Mouse (Mus musculus) hindbrain, embryonic 11.5 days (tissue): Measurements from ENCODE around the gene Odf2l. TPM values are rescaled to one million over a fixed set of nuclear protein-coding genes. Genes with fewer than 3 reads are reported as not detected.

Source experiments
- ATAC-seq: fragments of 200-750 bp; cut with Nextera tagmentation; 2 replicates; pipeline ENCODE4 v1.8.0; 2017; ENCODE audit warnings: mild to moderate bottlenecking, moderate TSS enrichment, moderate library complexity; ENCODE audit not compliant: low FRiP score
- DNase-seq: peaks from one replicate; pipeline ENCODE4 v3.0.0-alpha.2; 2015; ENCODE audit warnings: low spot score
- H3K27ac ChIP-seq: fragments of 300-500 bp; sonication (generic); 2 replicates; pipeline ENCODE4 v1.5.1; 2014; ENCODE audit warnings: mild to moderate bottlenecking, low read depth, low read length
- H3K27me3 ChIP-seq: fragments of 300-500 bp; sonication (generic); 2 replicates; pipeline ENCODE4 v1.6.1; 2014; ENCODE audit warnings: mild to moderate bottlenecking, low read length, moderate library complexity, mixed read lengths; ENCODE audit not compliant: control insufficient read depth, insufficient read depth
- H3K36me3 ChIP-seq: fragments of 300-500 bp; sonication (generic); 2 replicates; pipeline ENCODE4 v1.6.1; 2014; ENCODE audit warnings: mild to moderate bottlenecking, low read length, moderate library complexity, mixed read lengths; ENCODE audit not compliant: control insufficient read depth, insufficient read depth
- H3K4me1 ChIP-seq: fragments of 300-500 bp; sonication (generic); replicated peaks from 2 replicates; pipeline ENCODE4 v1.6.1; 2014; ENCODE audit warnings: low read length, mixed read lengths; ENCODE audit not compliant: control insufficient read depth, insufficient read depth
- H3K4me2 ChIP-seq: fragments of 300-500 bp; sonication (generic); replicated peaks from 2 replicates; pipeline ENCODE4 v1.6.1; 2014; ENCODE audit warnings: mild to moderate bottlenecking, low read depth, low read length
- H3K4me3 ChIP-seq: fragments of 300-500 bp; sonication (generic); 2 replicates; pipeline ENCODE4 v1.5.1; 2014; ENCODE audit warnings: low read depth, low read length
- H3K9ac ChIP-seq: fragments of 300-500 bp; sonication (generic); 2 replicates; pipeline ENCODE4 v1.6.1; 2014; ENCODE audit warnings: low read depth, low read length
- H3K9me3 ChIP-seq: fragments of 300-500 bp; sonication (generic); 2 replicates; pipeline ENCODE4 v1.6.1; 2016; ENCODE audit warnings: low read length; ENCODE audit not compliant: control insufficient read depth
- WGBS: fragments of 180-500 bp; shearing (Covaris S2); extraction: QIAGEN DNeasy Blood & Tissue Kit; methylation state at CpG from one replicate; pipeline ENCODE4 v1.1.7; 2014; 5-methylcytosine and 5-hydroxymethylcytosine counted together
- polyA plus RNA-seq: library from polyadenylated mRNA; unstranded; fragments of >200 nt; fragmentation: Nextera tagmentation; extraction: Ambion mirVana; gene quantifications from 2 replicates; pipeline ENCODE4 v1.2.1, GENCODE M21; 2014

The Odf2l gene
- polyA plus RNA-seq, 1 experiment from 2014 or later: 28.2 TPM

DNA sequence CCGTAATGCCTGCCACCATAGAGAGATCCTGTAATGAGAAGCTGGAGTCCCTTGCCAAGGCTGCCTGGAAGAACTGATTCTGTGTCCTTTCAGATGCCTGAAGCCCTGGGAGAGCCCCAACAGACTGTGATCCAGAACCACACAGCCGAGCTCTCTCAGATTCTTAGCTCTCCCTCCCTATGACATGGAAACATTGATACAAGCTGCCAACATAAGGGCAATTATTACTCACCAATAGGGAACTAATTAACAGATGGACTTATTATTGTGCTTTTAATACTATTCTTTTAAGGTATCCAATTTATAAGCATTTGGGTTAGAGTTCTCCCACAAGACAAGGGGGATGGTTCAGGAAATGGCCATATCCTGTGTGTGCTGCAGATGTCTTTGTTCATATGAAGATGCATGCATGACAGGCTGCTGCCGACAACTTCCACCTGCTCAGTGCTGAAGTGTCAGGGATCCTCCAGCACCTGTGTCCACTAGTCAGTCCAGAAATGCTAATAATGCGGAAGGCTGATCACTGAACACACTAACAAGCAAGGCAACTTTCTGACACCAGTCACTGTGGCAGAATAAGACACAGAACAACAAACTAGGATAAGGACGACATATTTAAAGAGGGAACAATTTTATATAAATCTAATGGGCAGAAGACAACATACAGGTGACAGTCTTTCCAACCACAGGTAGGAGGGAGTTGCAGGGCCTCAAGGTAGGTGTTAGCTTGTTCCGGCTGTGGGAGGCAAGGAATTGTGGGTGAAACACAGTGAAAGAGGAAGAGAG is 52.4 kb downstream of the Odf2l start:
- ATAC-seq (no peak), DNase-seq (no peak)
- Histone ChIP-seq H3K27ac (no peak overlapping the region), H3K4me3 (no peak overlapping the region), H3K36me3 (no peaks in the 10 kb centered on the region), H3K9ac (no peak overlapping the region), H3K4me2 (no peak overlapping the region), H3K4me1 (no peaks in the 10 kb centered on the region), H3K27me3 (no peaks in the 10 kb centered on the region), H3K9me3 (no peaks in the 10 kb centered on the region)
- WGBS: 91% methylated on average over 6 of the region's 6 CpGs

DNA sequence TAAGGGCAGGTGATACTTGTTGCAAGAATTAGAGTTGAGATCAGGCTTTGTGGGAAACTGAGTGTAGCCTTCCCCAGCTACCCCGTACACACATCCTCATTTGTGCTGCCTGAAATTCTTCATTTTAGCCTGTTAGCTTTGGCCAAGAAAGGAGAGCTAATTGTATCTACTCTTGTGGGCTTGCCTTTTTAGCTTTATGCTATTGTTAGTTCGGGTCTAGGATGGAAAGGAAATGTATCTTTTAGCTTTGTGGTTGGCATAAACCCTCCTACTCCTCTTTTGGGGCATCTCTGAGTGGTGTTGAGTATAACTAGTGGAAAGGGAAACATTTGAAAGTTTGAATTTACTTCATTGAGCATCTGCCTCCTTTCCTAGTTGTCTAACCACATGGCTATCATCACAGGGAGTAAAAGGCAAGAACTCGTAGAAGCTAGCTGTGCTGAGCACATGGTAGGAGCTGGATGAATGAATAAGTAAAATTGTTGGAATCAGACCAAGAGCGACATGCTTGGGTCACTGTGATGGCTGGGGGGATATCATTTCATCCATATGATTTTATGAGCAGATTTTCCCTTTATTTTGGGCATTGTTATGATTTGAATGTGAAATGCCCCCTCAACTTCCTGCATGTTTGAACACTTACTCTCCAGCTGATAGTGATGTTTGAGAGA is 53.1 kb downstream of the Odf2l start:
- H3K4me3 ChIP-seq: no peak overlapping the region
- no peak overlapping the region for H3K4me2 ChIP-seq
- no peak overlapping the region for H3K9ac ChIP-seq
- no peaks in the 10 kb centered on the region for H3K4me1 ChIP-seq
- no peak overlapping the region for H3K27ac ChIP-seq
- no peaks in the 10 kb centered on the region for H3K27me3 ChIP-seq
- no peak for DNase-seq
- no peaks in the 10 kb centered on the region for H3K36me3 ChIP-seq
- no peaks in the 10 kb centered on the region for H3K9me3 ChIP-seq
- 85% methylated on average over 4 of the region's 4 CpGs for WGBS
- ATAC-seq: no peak

DNA sequence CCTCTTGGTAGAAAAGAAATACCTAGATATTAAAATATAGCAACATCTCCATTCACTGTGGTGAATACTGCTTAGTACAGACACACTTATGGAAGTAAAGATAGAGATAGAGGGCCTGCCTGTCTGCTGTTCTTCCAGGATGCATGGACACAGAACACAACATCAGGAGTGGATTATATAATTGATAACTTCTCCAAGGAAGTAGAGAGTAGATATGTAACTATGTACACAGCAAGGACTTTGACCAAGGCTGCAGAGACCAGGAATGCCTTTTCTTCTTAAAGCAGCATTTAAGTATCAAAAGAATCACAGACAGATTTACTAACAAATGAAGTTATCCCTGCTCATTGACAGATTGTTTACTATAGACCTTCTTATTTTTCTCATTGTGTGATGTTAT is 66.3 kb downstream of the Odf2l start:
- no peaks in the 10 kb centered on the region for H3K9me3 ChIP-seq
- ATAC-seq: no peak
- H3K27ac ChIP-seq: no peak overlapping the region
- no peak overlapping the region for H3K4me3 ChIP-seq
- no peak overlapping the region for H3K9ac ChIP-seq
- H3K36me3 ChIP-seq: no peaks in the 10 kb centered on the region
- no peaks in the 10 kb centered on the region for H3K27me3 ChIP-seq
- no peak for DNase-seq
- no peak overlapping the region for H3K4me2 ChIP-seq
- no peaks in the 10 kb centered on the region for H3K4me1 ChIP-seq

DNA sequence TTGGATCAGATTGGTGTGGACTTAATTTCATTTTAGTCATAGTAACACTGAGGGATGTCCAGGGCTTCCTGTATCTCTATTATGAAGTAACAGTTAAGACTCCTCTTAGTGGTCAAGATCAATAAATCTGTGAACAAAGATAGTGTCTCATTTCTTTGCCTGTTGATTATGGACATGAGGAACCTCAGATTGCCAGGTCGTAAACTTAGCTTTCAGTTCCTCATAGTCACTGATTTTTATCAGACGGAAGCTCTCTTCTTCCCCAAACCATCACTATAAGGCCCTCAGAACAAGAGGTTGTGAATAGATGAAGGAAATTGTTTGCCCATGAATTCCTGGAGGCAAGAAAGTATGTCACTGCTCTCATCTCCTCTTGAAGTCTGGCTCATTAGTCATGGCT is 73.6 kb downstream of the Odf2l start:
- no peaks in the 10 kb centered on the region for H3K9me3 ChIP-seq
- no peak overlapping the region for H3K27ac ChIP-seq
- H3K27me3 ChIP-seq: no peaks in the 10 kb centered on the region
- no peak overlapping the region for H3K4me3 ChIP-seq
- H3K36me3 ChIP-seq: no peaks in the 10 kb centered on the region
- ATAC-seq (no peak), DNase-seq (no peak)
- no peak overlapping the region for H3K9ac ChIP-seq
- H3K4me1 ChIP-seq: no peaks in the 10 kb centered on the region
- 95% methylated on average over 2 of the region's 2 CpGs for WGBS
- no peak overlapping the region for H3K4me2 ChIP-seq

- DNase-seq: no peak
- H3K27ac ChIP-seq: no peak overlapping the region
- H3K27me3 ChIP-seq: no peaks in the 10 kb centered on the region
- ATAC-seq: no peak
- H3K4me2 ChIP-seq: no peak overlapping the region
- H3K36me3 ChIP-seq: no peaks in the 10 kb centered on the region
- no peaks in the 10 kb centered on the region for H3K4me1 ChIP-seq
- WGBS: 85% methylated on average over 8 of the region's 8 CpGs
- H3K9me3 ChIP-seq: no peaks in the 10 kb centered on the region
- no peak overlapping the region for H3K9ac ChIP-seq
- no peak overlapping the region for H3K4me3 ChIP-seq
Measured at GRCm38 (mm10) chr3:145195240-145195923, 77.0 kb downstream of the Odf2l start.

GRCm38 (mm10) chr3:145198050-145198449 is 79.7 kb downstream of the Odf2l start:
- DNase-seq (no peak), ATAC-seq (no peak)
- H3K27me3 ChIP-seq: no peaks in the 10 kb centered on the region
- no peaks in the 10 kb centered on the region for H3K36me3 ChIP-seq
- H3K9ac ChIP-seq: no peak overlapping the region
- no peak overlapping the region for H3K27ac ChIP-seq
- no peak overlapping the region for H3K4me3 ChIP-seq
- no peak overlapping the region for H3K4me2 ChIP-seq
- WGBS: 90% methylated on average over 2 of the region's 2 CpGs
- no peaks in the 10 kb centered on the region for H3K4me1 ChIP-seq
- no peaks in the 10 kb centered on the region for H3K9me3 ChIP-seq

Other genes starting within 250 kb of the Odf2l start
- not detected in 2 replicates for gene Clca4b, start 186.1 kb upstream of the Odf2l start, polyA plus RNA-seq
- 0.08 TPM in 1 of 2 replicates, not detected in the other for gene Clca4a, start 143.5 kb upstream of the Odf2l start, polyA plus RNA-seq
- not detected in 2 replicates for gene Clca1, start 85.8 kb upstream of the Odf2l start, polyA plus RNA-seq
- 0.20 and 1.0 TPM in 2 replicates for gene Clca2, start 19.1 kb upstream of the Odf2l start, polyA plus RNA-seq
- 0.40 and 0.63 TPM in 2 replicates for gene Col24a1, start 173.9 kb downstream of the Odf2l start, polyA plus RNA-seq